Mouse (Mus musculus): ENCODE results near the gene Fas. TPM values are rescaled to one million over a fixed set of nuclear protein-coding genes. Genes with fewer than 3 reads are reported as not detected.

Gene Fas
- polyA plus RNA-seq, 1 experiment: 2.8 TPM

DNA sequence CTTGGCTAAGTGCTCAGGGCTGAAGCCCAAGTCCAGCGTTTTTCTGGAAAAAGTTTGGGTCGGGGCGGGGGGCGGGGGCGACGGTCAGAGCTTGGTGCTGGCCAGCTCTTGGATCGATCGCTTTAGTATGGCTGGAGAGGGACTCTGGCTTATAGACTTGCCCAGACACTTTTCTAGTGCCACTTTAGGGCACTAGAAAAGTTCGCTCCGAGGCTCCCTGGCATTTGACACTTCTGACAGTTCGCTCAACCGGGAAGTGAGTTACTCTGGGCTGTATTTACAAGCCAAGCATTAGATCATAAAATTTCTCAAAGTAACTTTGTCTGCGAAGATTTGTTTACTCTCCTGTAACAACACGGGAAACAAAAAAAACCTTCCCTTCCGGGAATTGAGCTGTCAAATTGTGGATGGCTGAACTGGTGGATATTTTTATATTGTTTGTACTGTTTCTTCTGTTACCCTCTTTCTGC lies 441 bp downstream of the Fas start:
- H3ac ChIP-seq (ENCODE audit: control insufficient read depth, insufficient read length): no peak overlapping the region
- H3K4me2 ChIP-seq (ENCODE audit: low read depth): peak overlapping the region; percentile 89
- TF ChIP-seq CEBPB (IDR thresholded peaks at IDR 0.05; ENCODE audit: insufficient read depth, poor library complexity, severe bottlenecking) (no peak), POLR2AphosphoS2 (IDR thresholded peaks at IDR 0.05; ENCODE audit: insufficient read length, low read depth) (no peak), TCF12 (IDR thresholded peaks at IDR 0.05; ENCODE audit: insufficient read depth, poor library complexity, severe bottlenecking) (no peak), USF1 (IDR thresholded peaks at IDR 0.05; ENCODE audit: low read depth) (no peak), MYOG (IDR thresholded peaks at IDR 0.05; ENCODE audit: control insufficient read depth in 1 of 3, insufficient read depth in 1 of 3, insufficient read length in 2 of 3, low read depth in 2 of 3) (no peak), REST (IDR thresholded peaks at IDR 0.05; ENCODE audit: insufficient read depth, insufficient read length) (no peak), MYOD1 (IDR thresholded peaks at IDR 0.05; ENCODE audit: control insufficient read depth in 1 of 3, insufficient read length in 2 of 3, low read depth in 2 of 3) (no peak), TCF3 (IDR thresholded peaks at IDR 0.05; ENCODE audit: insufficient read length, low read depth) (no peak), SRF (IDR thresholded peaks at IDR 0.05; ENCODE audit: control insufficient read depth, insufficient read length, low read depth) (no peak), MAX (IDR thresholded peaks at IDR 0.05; ENCODE audit: low read depth) (no peak), POLR2A (IDR thresholded peaks at IDR 0.05; ENCODE audit: insufficient read length, low read depth) (no peak), E2F4 (IDR thresholded peaks at IDR 0.05; ENCODE audit: insufficient read depth) (no peak)
- no peaks in the 10 kb centered on the region for H3K36me3 ChIP-seq (ENCODE audit: control insufficient read depth, insufficient read depth)
- H3K4me3 ChIP-seq: peak overlapping the region; percentile 41
- H3K79me2 ChIP-seq (ENCODE audit: control insufficient read depth, insufficient read depth): no peaks in the 10 kb centered on the region
- H3K27me3 ChIP-seq (ENCODE audit: control insufficient read depth, insufficient read depth, insufficient read length): no peaks in the 10 kb centered on the region

DNA sequence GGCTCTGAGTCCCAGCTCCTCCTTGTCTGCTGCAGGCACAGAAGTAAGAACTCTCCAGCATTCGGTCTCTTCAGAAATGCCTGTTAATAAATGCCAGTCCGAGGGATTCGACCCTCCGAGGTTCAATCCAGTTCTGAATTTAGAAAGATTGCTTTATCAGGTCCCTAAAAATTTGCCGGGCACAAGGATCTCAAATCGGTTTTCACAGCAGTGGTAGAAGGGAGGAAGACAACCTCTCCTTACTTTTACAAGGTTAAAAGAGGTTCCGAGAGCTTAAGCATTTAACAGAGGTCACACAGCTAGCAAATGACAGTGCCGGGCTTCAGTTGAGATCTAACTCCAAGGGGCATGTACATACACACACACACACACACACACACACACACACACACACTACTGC lies 913 bp downstream of the Fas start:
- no peaks in the 10 kb centered on the region for H3K79me2 ChIP-seq (ENCODE audit: control insufficient read depth, insufficient read depth)
- H3K36me3 ChIP-seq (ENCODE audit: control insufficient read depth, insufficient read depth): no peaks in the 10 kb centered on the region
- H3K27me3 ChIP-seq (ENCODE audit: control insufficient read depth, insufficient read depth, insufficient read length): no peaks in the 10 kb centered on the region
- H3K4me3 ChIP-seq: peak overlapping the region; percentile 41
- peak overlapping the region; percentile 89 for H3K4me2 ChIP-seq (ENCODE audit: low read depth)
- TF ChIP-seq MYOG (IDR thresholded peaks at IDR 0.05; ENCODE audit: control insufficient read depth in 1 of 3, insufficient read depth in 1 of 3, insufficient read length in 2 of 3, low read depth in 2 of 3): no peak
- TF ChIP-seq TCF12 (IDR thresholded peaks at IDR 0.05; ENCODE audit: insufficient read depth, poor library complexity, severe bottlenecking): no peak
- TF ChIP-seq MAX (IDR thresholded peaks at IDR 0.05; ENCODE audit: low read depth): no peak
- H3ac ChIP-seq (ENCODE audit: control insufficient read depth, insufficient read length): no peak overlapping the region

DNA sequence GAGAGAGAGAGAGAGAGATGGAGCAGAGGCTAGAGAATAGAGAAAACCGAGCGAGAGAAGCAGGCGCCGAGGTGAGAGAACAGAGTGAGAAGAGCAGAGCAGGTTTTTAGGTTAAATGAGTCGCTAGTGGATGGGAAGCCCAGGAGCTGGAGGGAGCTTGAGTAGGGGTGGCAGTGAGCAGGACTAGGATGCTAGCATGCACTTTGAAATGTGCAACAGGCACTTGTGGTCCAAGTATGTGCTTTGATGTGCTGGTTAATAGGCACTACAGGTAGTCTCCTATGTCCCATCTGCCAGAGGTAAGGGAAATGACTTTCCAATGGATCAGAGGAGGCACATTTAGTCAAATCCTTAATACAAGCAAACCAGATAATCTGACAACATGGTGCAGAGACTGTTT lies 1.5 kb downstream of the Fas start:
- H3K4me3 ChIP-seq: peak overlapping the region; percentile 41
- TF ChIP-seq REST (IDR thresholded peaks at IDR 0.05; ENCODE audit: insufficient read depth, insufficient read length): no peak
- no peak for TF ChIP-seq E2F4 (IDR thresholded peaks at IDR 0.05; ENCODE audit: insufficient read depth)
- TF ChIP-seq MYOG (IDR thresholded peaks at IDR 0.05; ENCODE audit: control insufficient read depth in 1 of 3, insufficient read depth in 1 of 3, insufficient read length in 2 of 3, low read depth in 2 of 3): no peak
- TF ChIP-seq POLR2A (IDR thresholded peaks at IDR 0.05; ENCODE audit: insufficient read length, low read depth): no peak
- TF ChIP-seq MYOD1 (IDR thresholded peaks at IDR 0.05; ENCODE audit: control insufficient read depth in 1 of 3, insufficient read length in 2 of 3, low read depth in 2 of 3): no peak
- TF ChIP-seq TCF3 (IDR thresholded peaks at IDR 0.05; ENCODE audit: insufficient read length, low read depth): no peak
- TF ChIP-seq TCF12 (IDR thresholded peaks at IDR 0.05; ENCODE audit: insufficient read depth, poor library complexity, severe bottlenecking): no peak
- no peak for TF ChIP-seq SRF (IDR thresholded peaks at IDR 0.05; ENCODE audit: control insufficient read depth, insufficient read length, low read depth)
- no peak for TF ChIP-seq MAX (IDR thresholded peaks at IDR 0.05; ENCODE audit: low read depth)
- no peak for TF ChIP-seq USF1 (IDR thresholded peaks at IDR 0.05; ENCODE audit: low read depth)
- no peak for TF ChIP-seq CEBPB (IDR thresholded peaks at IDR 0.05; ENCODE audit: insufficient read depth, poor library complexity, severe bottlenecking)
- TF ChIP-seq POLR2AphosphoS2 (IDR thresholded peaks at IDR 0.05; ENCODE audit: insufficient read length, low read depth): no peak
- H3K79me2 ChIP-seq (ENCODE audit: control insufficient read depth, insufficient read depth): no peaks in the 10 kb centered on the region

DNA sequence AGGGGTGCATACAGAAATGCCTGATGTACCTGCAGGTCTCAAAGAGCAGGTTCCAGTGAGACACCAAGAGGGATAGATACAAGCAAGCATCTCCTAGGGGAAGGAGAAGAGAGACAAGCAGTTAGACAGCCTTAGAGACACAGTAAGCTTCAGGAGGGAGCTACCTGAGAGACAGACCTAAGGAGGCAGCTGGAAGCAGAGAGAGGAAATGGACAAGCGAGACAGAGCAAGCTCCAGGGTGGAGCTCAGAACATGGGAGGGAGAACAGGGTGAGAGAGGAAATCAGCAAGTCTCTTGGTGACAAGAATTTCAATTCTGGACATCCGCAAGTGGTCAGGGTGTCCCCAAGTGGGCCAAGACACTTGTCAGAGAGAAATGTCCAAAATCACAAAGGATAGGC lies 2.2 kb downstream of the Fas start:
- H3K4me2 ChIP-seq (ENCODE audit: low read depth): no peak overlapping the region
- TF ChIP-seq MAX (IDR thresholded peaks at IDR 0.05; ENCODE audit: low read depth) (no peak), SRF (IDR thresholded peaks at IDR 0.05; ENCODE audit: control insufficient read depth, insufficient read length, low read depth) (no peak), E2F4 (IDR thresholded peaks at IDR 0.05; ENCODE audit: insufficient read depth) (no peak), CEBPB (IDR thresholded peaks at IDR 0.05; ENCODE audit: insufficient read depth, poor library complexity, severe bottlenecking) (no peak), POLR2AphosphoS2 (IDR thresholded peaks at IDR 0.05; ENCODE audit: insufficient read length, low read depth) (no peak), POLR2A (IDR thresholded peaks at IDR 0.05; ENCODE audit: insufficient read length, low read depth) (no peak), TCF12 (IDR thresholded peaks at IDR 0.05; ENCODE audit: insufficient read depth, poor library complexity, severe bottlenecking) (no peak), USF1 (IDR thresholded peaks at IDR 0.05; ENCODE audit: low read depth) (no peak), REST (IDR thresholded peaks at IDR 0.05; ENCODE audit: insufficient read depth, insufficient read length) (no peak), MYOG (IDR thresholded peaks at IDR 0.05; ENCODE audit: control insufficient read depth in 1 of 3, insufficient read depth in 1 of 3, insufficient read length in 2 of 3, low read depth in 2 of 3) (no peak), MYOD1 (IDR thresholded peaks at IDR 0.05; ENCODE audit: control insufficient read depth in 1 of 3, insufficient read length in 2 of 3, low read depth in 2 of 3) (no peak), TCF3 (IDR thresholded peaks at IDR 0.05; ENCODE audit: insufficient read length, low read depth) (no peak)
- no peak overlapping the region for H3ac ChIP-seq (ENCODE audit: control insufficient read depth, insufficient read length)
- H3K36me3 ChIP-seq (ENCODE audit: control insufficient read depth, insufficient read depth): no peaks in the 10 kb centered on the region
- H3K79me2 ChIP-seq (ENCODE audit: control insufficient read depth, insufficient read depth): no peaks in the 10 kb centered on the region
- no peak overlapping the region for H3K4me3 ChIP-seq
- no peaks in the 10 kb centered on the region for H3K27me3 ChIP-seq (ENCODE audit: control insufficient read depth, insufficient read depth, insufficient read length)

More for the DNA sequence above, 1.5 kb downstream of the Fas start:
- Histone ChIP-seq H3K36me3 (ENCODE audit: control insufficient read depth, insufficient read depth) (no peaks in the 10 kb centered on the region), H3K27me3 (ENCODE audit: control insufficient read depth, insufficient read depth, insufficient read length) (no peaks in the 10 kb centered on the region), H3K4me2 (ENCODE audit: low read depth) (peak overlapping the region; percentile 89), H3ac (ENCODE audit: control insufficient read depth, insufficient read length) (no peak overlapping the region)
